Mouse (Mus musculus) neutrophil, adult 5-6 weeks (primary cell): ENCODE results near the gene Gm49486. TPM values are rescaled to one million over a fixed set of nuclear protein-coding genes. Genes with fewer than 3 reads are reported as not detected.
A peak's percentile ranks its signal among the peaks of the same experiment; 100 is the strongest.

Experiments
- ATAC-seq: fragments of 151-379, 151-347 bp; 2 replicates; pipeline ENCODE4 v1.8.0; 2017; ENCODE audit warnings: mild to moderate bottlenecking, moderate TSS enrichment; ENCODE audit not compliant: insufficient number of reproducible peaks, poor library complexity, low FRiP score, severe bottlenecking; ENCODE audit errors: extremely low read depth
- total RNA-seq: library from RNA; stranded (forward); fragments of 200-1000 nt; gene quantifications from 2 replicates; pipeline ENCODE4 v1.2.3, GENCODE M21; 2017

The Gm49486 gene
- total RNA-seq, 1 experiment from 2014 or later, result 1.0 TPM

GRCm38 (mm10) chr15:79262375-79262774 is 33.2 kb downstream of the Gm49486 start:
- ATAC-seq, result no peak

DNA sequence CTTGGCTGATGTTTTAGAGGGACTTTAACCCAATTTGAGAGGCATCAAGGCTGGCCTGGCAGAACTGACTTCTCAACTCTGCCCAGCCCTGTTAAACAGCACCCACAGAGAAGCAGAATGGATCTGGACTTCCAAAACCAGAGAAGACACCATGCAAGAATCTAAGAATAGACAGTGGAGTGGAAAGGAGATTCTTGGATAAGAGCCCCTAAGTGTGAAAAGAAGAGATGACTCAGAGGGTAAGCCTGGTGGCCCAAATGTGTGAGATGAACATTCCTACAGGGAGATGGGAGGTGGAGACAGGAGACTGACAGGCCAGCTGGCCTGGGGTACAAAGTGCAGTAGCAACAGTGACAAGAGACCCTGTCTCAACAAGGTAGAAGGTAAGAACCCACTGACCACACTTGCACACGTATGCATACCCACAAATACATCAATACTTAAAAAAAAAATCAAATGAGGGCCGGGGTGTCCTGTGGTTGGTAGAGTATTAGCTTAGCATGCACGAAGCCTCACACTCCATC is 33.7 kb downstream of the Gm49486 start:
- no peak for ATAC-seq

DNA sequence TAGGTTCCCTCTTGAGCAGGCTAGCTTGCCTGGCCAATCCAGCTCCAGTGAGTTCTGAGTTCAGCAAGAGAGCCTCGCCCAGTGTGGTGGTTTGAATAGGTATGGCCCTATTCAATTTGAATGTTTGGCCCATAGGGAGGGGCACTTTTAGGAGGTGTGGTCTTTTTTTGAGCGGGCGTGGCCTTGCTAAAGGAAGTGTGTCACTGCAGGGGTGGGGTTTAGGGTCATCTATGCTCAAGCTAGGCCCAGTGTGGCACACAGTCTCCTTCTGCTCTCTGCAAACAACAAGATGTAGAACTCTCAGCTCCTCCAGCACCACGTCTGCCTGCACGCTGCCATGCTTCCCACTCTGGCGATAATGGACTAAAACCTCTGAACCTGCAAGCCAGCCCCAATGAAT is 34.5 kb downstream of the Gm49486 start:
- ATAC-seq, result no peak

DNA sequence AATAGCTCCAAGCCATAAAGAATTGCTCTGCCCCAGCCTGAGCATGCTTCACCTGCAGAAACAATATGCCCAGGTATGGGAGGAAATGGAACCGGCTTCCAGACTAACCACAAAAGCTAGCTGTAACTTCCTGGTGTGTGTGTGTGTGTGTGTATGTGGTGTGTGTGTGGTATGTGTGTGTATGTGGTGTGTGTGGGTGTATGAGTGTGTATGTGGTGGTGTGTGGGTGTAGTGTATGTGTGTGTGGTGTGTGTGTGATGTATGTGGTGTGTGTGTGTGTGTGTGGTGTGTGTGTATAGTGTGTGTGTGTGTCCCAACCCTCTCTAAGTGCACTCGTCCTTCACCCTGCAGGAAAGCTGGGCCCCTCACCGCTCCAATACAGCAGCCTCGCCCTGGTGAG is 36.2 kb downstream of the Gm49486 start:
- ATAC-seq, result no peak

GRCm38 (mm10) chr15:79268521-79268920 is 39.3 kb downstream of the Gm49486 start:
- no peak for ATAC-seq

GRCm38 (mm10) chr15:79270317-79271123 is 41.3 kb downstream of the Gm49486 start:
- peak; percentile 58 for ATAC-seq

GRCm38 (mm10) chr15:79271124-79271746 is 42.0 kb downstream of the Gm49486 start:
- peak; percentile 58 for ATAC-seq

DNA sequence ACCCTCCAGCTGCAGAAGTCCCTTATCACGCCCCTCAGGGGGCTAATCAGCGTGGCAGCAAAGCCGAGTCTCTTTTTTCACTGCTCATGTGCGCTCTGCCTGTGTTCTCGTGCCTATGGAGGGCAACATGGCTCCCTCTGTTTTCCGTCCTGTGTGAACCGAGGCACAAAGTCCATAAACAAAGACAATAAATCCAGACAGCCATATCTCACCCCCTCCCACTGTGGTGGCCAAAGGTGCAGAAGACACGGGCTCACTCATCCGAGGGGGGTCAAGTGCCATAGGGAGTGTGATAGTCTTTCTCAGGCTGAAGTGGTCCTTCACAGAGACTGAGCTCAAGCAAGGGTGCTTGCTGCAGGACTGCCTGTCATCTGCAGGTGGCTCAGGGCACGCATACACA is 43.8 kb downstream of the Gm49486 start:
- no peak for ATAC-seq

DNA sequence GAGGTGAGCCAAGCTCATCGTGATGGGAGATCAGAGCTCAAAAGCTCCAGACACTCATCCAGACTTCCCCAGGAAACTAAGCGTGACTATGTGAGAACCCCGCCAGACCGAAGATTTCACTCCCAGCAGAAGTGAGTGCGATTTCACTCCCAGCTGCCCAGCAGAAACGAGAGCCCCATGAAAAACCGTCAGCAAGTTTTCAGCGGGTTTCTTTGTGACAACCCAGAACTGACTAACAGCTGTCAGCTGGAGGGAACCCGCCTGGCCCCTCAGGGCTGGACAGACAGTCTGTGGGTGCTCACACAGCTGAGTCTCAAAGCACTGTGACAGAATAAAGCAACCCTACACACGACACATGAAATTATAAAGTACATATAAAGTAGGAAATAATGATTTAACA is 48.5 kb downstream of the Gm49486 start:
- ATAC-seq, result no peak

DNA sequence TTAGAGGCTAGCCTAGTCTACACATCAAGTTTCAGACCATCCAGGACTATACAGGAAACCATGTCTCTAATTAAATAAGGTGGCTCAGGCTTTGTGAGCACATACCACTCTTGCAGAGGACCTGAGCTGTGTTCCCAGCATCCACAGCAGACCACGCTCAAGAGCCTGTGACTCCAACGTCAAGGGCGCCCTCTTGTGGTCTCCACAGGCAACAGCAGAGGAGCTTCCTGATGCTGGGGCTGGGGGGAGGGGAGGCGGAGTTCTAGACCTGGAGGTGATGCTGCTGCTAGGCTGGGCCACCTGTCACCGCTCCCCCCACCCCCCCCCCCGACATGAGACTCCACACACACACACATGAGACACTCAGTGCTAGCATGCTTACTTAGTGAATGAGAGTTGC is 51.0 kb downstream of the Gm49486 start:
- no peak for ATAC-seq

- no peak for ATAC-seq
These were observed 51.7 kb downstream of the Gm49486 start for GRCm38 (mm10) chr15:79280850-79281249.

- ATAC-seq, result no peak
These were observed 52.2 kb downstream of the Gm49486 start for GRCm38 (mm10) chr15:79281389-79281788.

- ATAC-seq, result no peak
These were observed 53.2 kb downstream of the Gm49486 start for GRCm38 (mm10) chr15:79282434-79282833.

DNA sequence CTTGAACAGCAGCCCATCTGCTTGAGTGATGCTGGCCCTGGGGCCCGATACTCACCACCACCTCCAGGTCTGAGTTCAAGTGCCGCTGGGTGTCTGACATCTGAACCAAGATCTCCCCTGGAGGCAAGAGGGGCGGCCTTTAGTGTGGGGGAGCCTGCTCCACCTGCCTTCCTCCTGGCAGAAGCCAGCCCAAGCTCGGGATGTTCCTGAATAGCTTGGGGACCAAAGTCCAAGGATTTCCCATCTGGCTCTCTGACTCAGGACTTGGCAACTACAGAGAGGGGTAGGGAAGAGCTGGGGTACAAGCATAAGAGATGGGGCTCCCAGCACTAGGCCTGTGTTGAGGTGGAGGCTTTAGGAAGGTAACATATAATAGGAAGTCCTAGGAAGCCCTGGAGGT is 54.2 kb downstream of the Gm49486 start:
- no peak for ATAC-seq

DNA sequence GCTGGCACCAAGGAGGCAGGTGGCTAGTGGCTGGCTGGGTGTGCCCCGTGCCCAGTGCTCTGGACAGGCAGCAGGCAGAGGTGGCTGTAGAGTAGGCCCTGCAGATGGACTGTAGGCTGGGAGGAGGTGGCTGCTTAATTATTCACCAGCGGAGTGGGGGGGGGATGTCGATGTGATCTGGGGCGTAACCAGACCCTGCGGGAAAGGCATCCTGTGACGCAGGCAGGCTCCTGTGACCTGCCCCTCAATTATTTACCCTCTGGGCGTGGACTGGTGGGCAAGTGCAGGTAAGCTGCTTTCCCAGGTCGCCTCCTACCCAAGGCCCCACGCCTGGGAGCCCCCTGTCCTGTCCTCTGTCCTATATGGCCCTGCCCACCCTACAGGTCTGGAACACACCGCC is 56.2 kb downstream of the Gm49486 start, which contains the start of gene Baiap2l2:
Gene Baiap2l2, minus strand, starts transcription at position 139 of the 400 bp plus-strand sequence.
- no peak for ATAC-seq

- ATAC-seq, result no peak
These were observed 57.0 kb downstream of the Gm49486 start for GRCm38 (mm10) chr15:79286141-79286540.

- no peak for ATAC-seq
These were observed 57.9 kb downstream of the Gm49486 start for GRCm38 (mm10) chr15:79287091-79287490.

DNA sequence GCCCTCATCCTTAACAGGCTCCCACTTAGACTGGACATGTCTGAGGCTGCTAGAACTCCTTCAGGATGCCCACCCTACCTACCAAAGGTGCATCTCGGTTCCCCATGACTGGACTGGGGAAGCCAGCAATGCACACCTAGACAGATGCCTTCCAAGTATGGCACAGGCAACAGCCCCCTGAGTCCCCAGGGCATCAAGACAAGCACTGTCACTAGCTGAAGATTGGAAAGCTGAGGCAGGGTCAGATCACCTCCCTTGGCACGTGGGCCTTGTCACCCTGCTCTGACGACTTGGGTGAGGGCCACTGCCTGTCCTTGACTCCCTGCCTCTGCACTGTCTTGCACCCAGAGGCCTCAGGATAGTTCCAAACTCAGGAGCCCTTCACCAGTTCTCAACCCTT is 59.2 kb downstream of the Gm49486 start:
- ATAC-seq, result no peak

DNA sequence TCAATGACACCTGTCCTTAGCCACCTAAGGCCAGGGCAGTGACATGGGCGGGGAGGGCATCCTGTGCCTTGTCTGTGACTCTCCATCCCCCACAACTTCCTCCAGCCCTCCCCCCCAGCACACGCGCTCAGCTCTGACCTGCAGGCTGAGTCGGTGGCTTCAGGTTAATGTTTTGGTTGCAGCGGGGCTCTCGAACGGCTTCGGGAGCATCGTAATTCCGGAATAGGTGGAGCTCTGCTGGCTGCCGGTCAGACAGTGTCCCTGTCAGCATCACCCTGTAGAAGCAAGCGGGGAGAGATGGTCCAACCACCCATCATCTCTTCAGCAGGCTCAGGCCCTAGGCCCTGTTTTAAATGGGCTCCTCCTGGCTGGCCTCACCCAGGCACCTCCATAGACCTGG is 60.2 kb downstream of the Gm49486 start:
- no peak for ATAC-seq

DNA sequence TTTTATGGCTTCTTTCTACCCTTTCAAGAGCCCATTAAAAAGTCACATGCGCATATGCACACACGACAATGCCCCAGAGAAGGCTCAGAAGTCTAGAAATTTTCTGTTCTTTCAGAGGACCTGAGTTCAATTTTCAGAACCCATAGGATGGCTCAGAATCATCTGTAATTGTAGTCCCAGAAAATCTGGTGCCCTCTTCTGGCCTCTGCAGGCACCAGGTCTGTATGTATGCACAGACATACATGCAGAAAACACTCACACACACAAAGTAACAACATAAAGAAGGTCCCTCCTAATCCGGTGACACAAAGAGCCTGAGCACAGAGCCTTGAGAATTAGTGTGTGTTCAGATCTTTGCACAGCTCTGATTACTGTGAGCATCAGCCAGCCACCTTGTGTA is 61.1 kb downstream of the Gm49486 start:
- no peak for ATAC-seq
